Mouse (Mus musculus): ENCODE measurements around the gene Arhgap6. TPM values are rescaled to one million over a fixed set of nuclear protein-coding genes. Genes with fewer than 3 reads are reported as not detected.

Arhgap6 gene
- total RNA-seq, 1 experiment: 1.8 TPM

- no peak overlapping the region for H3K4me3 ChIP-seq (ENCODE audit: insufficient read depth in 1 of 2, low read depth in 1 of 2, low read length in 2 of 2, poor library complexity in 1 of 2, severe bottlenecking in 1 of 2)
- H3K9ac ChIP-seq (ENCODE audit: insufficient read depth, low read depth, low read length, poor library complexity, severe bottlenecking): no peak overlapping the region
- no peak for DNase-seq (ENCODE audit: low read depth, low spot score)
- no peak overlapping the region for H3K27ac ChIP-seq (ENCODE audit: insufficient read depth, low read depth, low read length, poor library complexity, severe bottlenecking)
- H3K9me3 ChIP-seq (ENCODE audit: control insufficient read depth, insufficient read depth, low read depth, low read length): no peaks in the 10 kb centered on the region
- no peaks in the 10 kb centered on the region for H3K36me3 ChIP-seq (ENCODE audit: control insufficient read depth, insufficient read depth, low read length, poor library complexity, severe bottlenecking)
- TF ChIP-seq MAFK (IDR thresholded peaks at IDR 0.05; ENCODE audit: insufficient read depth, low read depth, low read length): no peak
- TF ChIP-seq HCFC1 (IDR thresholded peaks at IDR 0.05; ENCODE audit: borderline replicate concordance, insufficient read depth, low read length): no peak
- TF ChIP-seq CHD2 (IDR thresholded peaks at IDR 0.05; ENCODE audit: low read depth, low read length): no peak
- TF ChIP-seq ZNF384 (IDR thresholded peaks at IDR 0.05; ENCODE audit: low read depth, low read length): no peak
- TF ChIP-seq ZC3H11A (IDR thresholded peaks at IDR 0.05; ENCODE audit: borderline replicate concordance, low read depth, low read length): no peak
- in situ Hi-C loops (cut with MboI; ENCODE audit: low sequenced_read_pairs in 2 of 2, unreplicated experiment in 2 of 2): no loop called here
- no peaks in the 10 kb centered on the region for H3K4me1 ChIP-seq (ENCODE audit: control insufficient read depth in 2 of 2, insufficient read depth in 2 of 2, low read length in 2 of 2, poor library complexity in 1 of 2)
These were observed 53.2 kb downstream of the Arhgap6 start for GRCm38 (mm10) chrX:168848062-168848461.

- DNase-seq (ENCODE audit: low read depth, low spot score): no peak
- Histone ChIP-seq H3K36me3 (ENCODE audit: control insufficient read depth, insufficient read depth, low read length, poor library complexity, severe bottlenecking) (no peaks in the 10 kb centered on the region), H3K9me3 (ENCODE audit: control insufficient read depth, insufficient read depth, low read depth, low read length) (no peaks in the 10 kb centered on the region), H3K27ac (ENCODE audit: insufficient read depth, low read depth, low read length, poor library complexity, severe bottlenecking) (no peak overlapping the region), H3K4me1 (ENCODE audit: control insufficient read depth in 2 of 2, insufficient read depth in 2 of 2, low read length in 2 of 2, poor library complexity in 1 of 2) (no peaks in the 10 kb centered on the region), H3K9ac (ENCODE audit: insufficient read depth, low read depth, low read length, poor library complexity, severe bottlenecking) (no peak overlapping the region), H3K4me3 (ENCODE audit: insufficient read depth in 1 of 2, low read depth in 1 of 2, low read length in 2 of 2, poor library complexity in 1 of 2, severe bottlenecking in 1 of 2) (no peak overlapping the region)
- in situ Hi-C loops (cut with MboI; ENCODE audit: low sequenced_read_pairs in 2 of 2, unreplicated experiment in 2 of 2): no loop called here
- TF ChIP-seq MAFK (IDR thresholded peaks at IDR 0.05; ENCODE audit: insufficient read depth, low read depth, low read length) (no peak), CHD2 (IDR thresholded peaks at IDR 0.05; ENCODE audit: low read depth, low read length) (no peak), HCFC1 (IDR thresholded peaks at IDR 0.05; ENCODE audit: borderline replicate concordance, insufficient read depth, low read length) (no peak), ZNF384 (IDR thresholded peaks at IDR 0.05; ENCODE audit: low read depth, low read length) (no peak), ZC3H11A (IDR thresholded peaks at IDR 0.05; ENCODE audit: borderline replicate concordance, low read depth, low read length) (no peak)
These were observed 79.8 kb downstream of the Arhgap6 start for GRCm38 (mm10) chrX:168874688-168875087.

GRCm38 (mm10) chrX:168903557-168903956, 108.7 kb downstream of the Arhgap6 start:
- Histone ChIP-seq H3K27ac (ENCODE audit: insufficient read depth, low read depth, low read length, poor library complexity, severe bottlenecking) (no peak overlapping the region), H3K36me3 (ENCODE audit: control insufficient read depth, insufficient read depth, low read length, poor library complexity, severe bottlenecking) (no peaks in the 10 kb centered on the region), H3K9ac (ENCODE audit: insufficient read depth, low read depth, low read length, poor library complexity, severe bottlenecking) (no peak overlapping the region), H3K4me3 (ENCODE audit: insufficient read depth in 1 of 2, low read depth in 1 of 2, low read length in 2 of 2, poor library complexity in 1 of 2, severe bottlenecking in 1 of 2) (no peak overlapping the region), H3K9me3 (ENCODE audit: control insufficient read depth, insufficient read depth, low read depth, low read length) (no peaks in the 10 kb centered on the region), H3K4me1 (ENCODE audit: control insufficient read depth in 2 of 2, insufficient read depth in 2 of 2, low read length in 2 of 2, poor library complexity in 1 of 2) (no peaks in the 10 kb centered on the region)
- no peak for DNase-seq (ENCODE audit: low read depth, low spot score)
- in situ Hi-C loops (cut with MboI; ENCODE audit: low sequenced_read_pairs in 2 of 2, unreplicated experiment in 2 of 2): no loop called here
- TF ChIP-seq CHD2 (IDR thresholded peaks at IDR 0.05; ENCODE audit: low read depth, low read length) (no peak), ZNF384 (IDR thresholded peaks at IDR 0.05; ENCODE audit: low read depth, low read length) (no peak), HCFC1 (IDR thresholded peaks at IDR 0.05; ENCODE audit: borderline replicate concordance, insufficient read depth, low read length) (no peak), MAFK (IDR thresholded peaks at IDR 0.05; ENCODE audit: insufficient read depth, low read depth, low read length) (no peak), ZC3H11A (IDR thresholded peaks at IDR 0.05; ENCODE audit: borderline replicate concordance, low read depth, low read length) (no peak)

GRCm38 (mm10) chrX:168904086-168904485, 109.2 kb downstream of the Arhgap6 start:
- TF ChIP-seq CHD2 (IDR thresholded peaks at IDR 0.05; ENCODE audit: low read depth, low read length) (no peak), MAFK (IDR thresholded peaks at IDR 0.05; ENCODE audit: insufficient read depth, low read depth, low read length) (no peak), ZC3H11A (IDR thresholded peaks at IDR 0.05; ENCODE audit: borderline replicate concordance, low read depth, low read length) (no peak), HCFC1 (IDR thresholded peaks at IDR 0.05; ENCODE audit: borderline replicate concordance, insufficient read depth, low read length) (no peak), ZNF384 (IDR thresholded peaks at IDR 0.05; ENCODE audit: low read depth, low read length) (no peak)
- H3K9me3 ChIP-seq (ENCODE audit: control insufficient read depth, insufficient read depth, low read depth, low read length): no peaks in the 10 kb centered on the region

GRCm38 (mm10) chrX:168907586-168907985, 112.7 kb downstream of the Arhgap6 start:
- no peaks in the 10 kb centered on the region for H3K36me3 ChIP-seq (ENCODE audit: control insufficient read depth, insufficient read depth, low read length, poor library complexity, severe bottlenecking)
- TF ChIP-seq CHD2 (IDR thresholded peaks at IDR 0.05; ENCODE audit: low read depth, low read length) (no peak), HCFC1 (IDR thresholded peaks at IDR 0.05; ENCODE audit: borderline replicate concordance, insufficient read depth, low read length) (no peak), ZC3H11A (IDR thresholded peaks at IDR 0.05; ENCODE audit: borderline replicate concordance, low read depth, low read length) (no peak)
- in situ Hi-C loops (cut with MboI; ENCODE audit: low sequenced_read_pairs in 2 of 2, unreplicated experiment in 2 of 2): no loop called here
- H3K4me1 ChIP-seq (ENCODE audit: control insufficient read depth in 2 of 2, insufficient read depth in 2 of 2, low read length in 2 of 2, poor library complexity in 1 of 2): no peaks in the 10 kb centered on the region
- H3K4me3 ChIP-seq (ENCODE audit: insufficient read depth in 1 of 2, low read depth in 1 of 2, low read length in 2 of 2, poor library complexity in 1 of 2, severe bottlenecking in 1 of 2): no peak overlapping the region
- peak; percentile 1 for DNase-seq (ENCODE audit: low read depth, low spot score)
- no peak overlapping the region for H3K9ac ChIP-seq (ENCODE audit: insufficient read depth, low read depth, low read length, poor library complexity, severe bottlenecking)
- H3K9me3 ChIP-seq (ENCODE audit: control insufficient read depth, insufficient read depth, low read depth, low read length): no peaks in the 10 kb centered on the region
- H3K27ac ChIP-seq (ENCODE audit: insufficient read depth, low read depth, low read length, poor library complexity, severe bottlenecking): no peak overlapping the region

More at GRCm38 (mm10) chrX:168904086-168904485, 109.2 kb downstream of the Arhgap6 start:
- in situ Hi-C loops (cut with MboI; ENCODE audit: low sequenced_read_pairs in 2 of 2, unreplicated experiment in 2 of 2): no loop called here
- Histone ChIP-seq H3K4me1 (ENCODE audit: control insufficient read depth in 2 of 2, insufficient read depth in 2 of 2, low read length in 2 of 2, poor library complexity in 1 of 2) (no peaks in the 10 kb centered on the region), H3K36me3 (ENCODE audit: control insufficient read depth, insufficient read depth, low read length, poor library complexity, severe bottlenecking) (no peaks in the 10 kb centered on the region), H3K9ac (ENCODE audit: insufficient read depth, low read depth, low read length, poor library complexity, severe bottlenecking) (no peak overlapping the region), H3K27ac (ENCODE audit: insufficient read depth, low read depth, low read length, poor library complexity, severe bottlenecking) (no peak overlapping the region), H3K4me3 (ENCODE audit: insufficient read depth in 1 of 2, low read depth in 1 of 2, low read length in 2 of 2, poor library complexity in 1 of 2, severe bottlenecking in 1 of 2) (no peak overlapping the region)
- DNase-seq (ENCODE audit: low read depth, low spot score): no peak
